Mouse (Mus musculus) heart, postnatal 0 days (tissue): ENCODE data around the gene Tchh.

ENCODE experiments used
- CTCF ChIP-seq: IDR thresholded peaks from 2 replicates; pipeline ENCODE4 v1.5.1; 2016; ENCODE audit warnings: antibody characterized with exemption, control low read depth, low read depth
- EP300 ChIP-seq: IDR thresholded peaks from 2 replicates; pipeline ENCODE4 v1.6.1; 2016; ENCODE audit warnings: antibody characterized with exemption, low read depth

GRCm38 (mm10) chr3:93444343-93445164 lies 2.4 kb downstream of the Tchh start:
- TF ChIP-seq EP300, result no peak
- no peak for TF ChIP-seq CTCF
